Mouse (Mus musculus) CD8-positive naive resting alpha-beta T cell, adult 2 months (primary cell): ENCODE data around the gene Mindy2.
"Not testable (repeated sequence)": the region's sequence is repeated elsewhere in the genome, so short reads cannot be mapped to it uniquely, and the experiment has no call there.

Experiments
- DNase-seq, 2 experiments: peaks; one replicate each; pipeline ENCODE4 v3.0.0; 2022; ENCODE audit warnings: low read depth in 2 of 2, low spot score in 2 of 2

Mindy2 gene

DNA sequence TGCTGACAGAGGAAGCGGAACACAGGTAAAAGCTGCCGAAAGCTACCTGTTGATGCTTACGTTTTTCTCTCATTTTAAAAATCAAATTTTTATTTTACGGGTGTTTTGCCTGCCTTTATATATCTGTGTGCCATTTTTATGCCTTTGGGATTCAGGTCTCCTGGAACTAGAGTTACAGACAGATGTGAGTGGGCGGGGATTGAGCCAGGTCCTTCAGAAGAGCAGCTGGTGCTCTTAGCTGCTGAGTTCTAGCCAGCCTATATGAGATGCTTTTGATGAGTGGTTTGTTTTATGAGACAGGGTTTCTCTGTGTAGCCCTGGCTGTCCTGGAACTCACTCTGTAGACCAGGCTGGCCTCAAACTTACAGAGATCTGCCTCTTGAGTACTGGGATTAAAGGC is 69.8 kb downstream of the Mindy2 start:
- DNase-seq: no peak

GRCm38 (mm10) chr9:70585172-70585571 is 71.8 kb downstream of the Mindy2 start:
- DNase-seq: no peak

DNA sequence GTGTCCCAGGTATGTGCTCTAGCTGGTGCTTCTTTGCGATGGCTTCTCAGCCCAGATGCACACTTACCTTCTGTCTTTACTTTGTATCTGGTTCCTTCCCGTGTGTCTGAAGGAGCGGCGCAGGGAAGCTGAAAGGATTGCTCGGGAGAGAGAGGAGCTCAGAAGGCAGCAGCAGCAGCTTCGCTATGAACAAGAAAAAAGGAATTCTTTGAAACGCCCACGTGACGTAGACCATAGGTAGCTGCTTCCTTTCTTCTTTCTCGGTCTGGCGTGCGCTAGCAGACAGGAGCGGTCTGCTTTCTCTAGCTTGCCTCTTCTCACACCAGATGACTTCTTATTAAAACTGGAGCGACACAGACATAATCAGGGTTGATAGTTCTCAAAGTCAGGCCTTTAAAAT is 72.3 kb downstream of the Mindy2 start:
- DNase-seq: peak in 1 of 2 experiments; percentile 18

DNA sequence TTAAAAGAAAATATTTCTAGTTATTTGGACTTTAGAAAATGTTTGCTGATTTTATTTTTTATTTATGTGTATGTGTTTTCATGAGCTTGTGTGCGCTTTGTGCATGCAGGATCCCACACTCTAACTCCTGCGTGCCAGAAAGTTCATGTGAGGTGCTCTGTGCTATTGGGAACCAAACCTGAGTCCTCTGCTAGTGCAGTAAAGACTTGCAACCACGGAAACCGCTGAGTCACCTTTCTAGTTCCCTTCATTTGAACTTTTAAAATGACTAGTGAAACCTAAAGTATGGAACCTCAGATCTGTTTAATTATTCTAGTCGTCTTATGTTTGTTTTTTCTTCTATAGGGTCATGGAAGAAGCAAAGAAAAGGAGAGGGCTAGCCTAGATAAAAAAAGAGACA is 76.0 kb downstream of the Mindy2 start:
- no peak for DNase-seq

GRCm38 (mm10) chr9:70578123-70578522 is 78.9 kb downstream of the Mindy2 start:
- no peak for DNase-seq

GRCm38 (mm10) chr9:70570351-70570750 is 86.6 kb downstream of the Mindy2 start:
- no peak for DNase-seq

GRCm38 (mm10) chr9:70567651-70568050 is 89.3 kb downstream of the Mindy2 start:
- no peak for DNase-seq

- no peak for DNase-seq
Observed at GRCm38 (mm10) chr9:70562825-70563224, 94.1 kb downstream of the Mindy2 start.

- DNase-seq: no peak
Observed at GRCm38 (mm10) chr9:70556796-70557195, 100.2 kb downstream of the Mindy2 start.

DNA sequence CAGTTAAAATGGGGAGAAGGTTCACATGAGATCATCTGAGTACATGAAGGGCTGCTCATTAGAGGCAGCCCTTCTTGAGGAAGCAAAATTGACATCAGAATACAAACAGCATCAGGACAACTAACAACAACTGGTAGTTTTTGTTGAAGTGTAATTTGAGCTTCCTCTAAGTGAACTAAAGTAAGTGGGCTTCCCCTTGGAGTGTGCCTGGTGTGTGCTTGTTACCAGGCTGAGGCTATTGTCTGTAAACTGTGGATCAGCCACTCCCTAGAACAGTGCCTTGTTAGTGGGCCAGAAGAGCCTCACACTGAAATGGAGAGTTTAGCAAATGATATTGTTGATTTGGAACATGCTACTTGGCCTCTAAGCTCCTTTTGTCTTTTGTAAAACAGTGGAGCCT is 101.5 kb downstream of the Mindy2 start:
- no peak for DNase-seq

GRCm38 (mm10) chr9:70552233-70552632 is 104.7 kb downstream of the Mindy2 start:
- not testable (repeated sequence) for DNase-seq

GRCm38 (mm10) chr9:70551524-70551923 is 105.5 kb downstream of the Mindy2 start:
- no peak for DNase-seq
